Mouse (Mus musculus) small intestine, adult 2 months (tissue): Measurements from ENCODE around the gene Bmp8b.

Experiments used
- CTCF ChIP-seq: fragments of 200-500 bp; IDR thresholded peaks from 2 replicates; pipeline ENCODE4 v1.5.1; 2012; ENCODE audit warnings: low read depth, mild to moderate bottlenecking, control low read depth, inconsistent platforms, low read length, moderate library complexity, mixed read lengths; ENCODE audit not compliant: insufficient replicate concordance, insufficient read length; ENCODE audit errors: extremely low read depth
- POLR2A ChIP-seq: fragments of 200-500 bp; IDR thresholded peaks from 2 replicates; pipeline ENCODE4 v1.6.1; 2012; ENCODE audit warnings: low read depth, mild to moderate bottlenecking, control low read depth, inconsistent platforms, low read length, moderate library complexity

DNA sequence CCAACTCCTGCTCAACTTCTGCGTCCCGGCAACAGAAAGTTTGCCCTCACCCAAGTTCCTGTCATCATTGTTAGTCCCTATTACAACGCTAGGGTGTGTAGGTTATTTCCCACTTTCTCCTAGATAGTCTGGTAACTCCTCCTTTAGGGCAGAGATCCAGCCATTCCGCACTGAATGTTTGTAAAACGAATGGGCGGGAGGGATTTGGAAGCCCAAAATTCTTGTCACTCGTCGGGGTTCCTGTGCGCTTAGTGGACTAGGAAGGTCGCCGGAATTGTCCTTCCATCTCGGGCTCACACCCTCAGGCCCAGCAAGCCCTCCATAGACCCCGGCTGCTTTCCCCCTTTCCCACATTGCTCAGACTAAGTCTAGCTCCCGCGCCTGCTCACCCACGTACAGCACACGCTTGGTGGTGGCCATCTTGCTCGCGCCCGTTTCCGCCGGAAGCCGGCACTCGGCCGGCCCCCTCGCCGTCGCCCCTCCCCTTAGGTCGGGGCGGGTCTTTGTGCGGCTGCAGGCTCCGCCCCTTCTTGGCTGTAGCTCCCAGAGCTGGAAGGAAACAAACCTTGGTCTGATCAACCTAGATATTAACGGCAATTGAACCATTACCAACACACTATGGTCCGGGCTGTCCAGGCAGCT lies 34.7 kb downstream of the Bmp8b start, which contains the start of gene Ppie:
- TF ChIP-seq POLR2A, result peak; percentile 83
- no peak for TF ChIP-seq CTCF
